Mouse (Mus musculus): ENCODE data around the gene Man1a2. TPM values are rescaled to one million over a fixed set of nuclear protein-coding genes. Genes with fewer than 3 reads are reported as not detected.

The Man1a2 gene
- polyA plus RNA-seq, 1 experiment from 2014 or later = 28.6 TPM

Other genes starting within 250 kb of the Man1a2 start
- 1.9 and 2.9 TPM in 2 replicates for gene Tent5c, start 196.2 kb downstream of the Man1a2 start, polyA plus RNA-seq (2014; fragmentation: Nextera tagmentation; extraction: Ambion mirVana)
- gene Vtcn1, start 140.0 kb upstream of the Man1a2 start, polyA plus RNA-seq (2014; fragmentation: Nextera tagmentation; extraction: Ambion mirVana) = not detected in 2 replicates
- 7.0 and 7.3 TPM in 2 replicates for gene Trim45, start 236.7 kb upstream of the Man1a2 start, polyA plus RNA-seq (2014; fragmentation: Nextera tagmentation; extraction: Ambion mirVana)

Data from forebrain, embryonic 14.5 days (tissue).